Mouse (Mus musculus) olfactory bulb, adult 2 months (tissue): ENCODE results near the gene Fxyd5.

ENCODE experiments used
- CTCF ChIP-seq: fragments of 200-500 bp; IDR thresholded peaks from 2 replicates; pipeline ENCODE4 v1.5.1; 2012; ENCODE audit warnings: low read depth, mild to moderate bottlenecking, low read length, moderate library complexity; ENCODE audit not compliant: insufficient read depth
- POLR2A ChIP-seq: fragments of 200-500 bp; IDR thresholded peaks from 2 replicates; pipeline ENCODE4 v1.6.1; 2012; ENCODE audit warnings: mild to moderate bottlenecking, low read depth, low read length, moderate library complexity; ENCODE audit not compliant: insufficient read depth

DNA sequence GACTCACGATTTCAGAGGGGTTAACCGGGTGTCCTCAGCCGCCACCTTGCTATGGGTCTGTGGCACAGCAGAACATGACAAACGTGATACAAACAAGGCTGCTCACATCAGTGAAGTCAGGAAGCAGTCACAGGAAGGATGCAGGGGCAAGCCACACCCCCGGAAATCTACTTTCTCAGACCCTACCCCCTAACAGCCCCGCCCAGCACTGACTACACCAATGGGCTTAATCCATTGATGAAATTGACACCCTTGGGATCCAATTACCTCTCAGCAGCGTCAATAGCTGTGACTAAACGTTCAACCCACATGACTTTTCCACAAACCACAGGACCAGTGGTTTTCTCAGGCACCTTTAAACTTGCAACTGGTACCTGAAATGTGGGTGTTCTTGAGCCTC lies 13.7 kb downstream of the Fxyd5 start:
- no peak for TF ChIP-seq CTCF
- no peak for TF ChIP-seq POLR2A
